ENCODE assay signal across 20 mouse cellular contexts in genomic region chr3:38776743-38777366, GRCm38 (mm10).
DNase-seq lines count a peak whose midpoint lies in the region; ATAC-seq and TF ChIP-seq lines count a peak whose summit lies in the region.
"Had no signal": no experiment of that assay in that cellular context is flagged by ENCODE, and none has a peak within 500 bp of the region (broad histone marks: within the 10 kb centered on the region; RNA-seq: fewer than 3 reads in every experiment).

No protein-coding gene starts in this region.

- peak; percentile 83 for ATAC-seq in hindbrain, embryonic 11.5 days (ENCODE audit: low FRiP score)
- no peak for ATAC-seq in hindbrain, embryonic 16.5 days
- peak; percentile 86 for ATAC-seq in midbrain, embryonic 11.5 days (ENCODE audit: low FRiP score)
- no peak for ATAC-seq in granulocyte monocyte progenitor cell, adult 5-6 weeks (replicated peaks; ENCODE audit: poor library complexity, severe bottlenecking)
- ATAC-seq: activated CD4-positive, CD25-positive, alpha-beta regulatory T cell, adult 4 months; intestine, postnatal 0 days had no signal

- H3K27ac ChIP-seq in hindbrain, embryonic 11.5 days (ENCODE audit: low read depth, low read length), result no peak overlapping the region
- H3K27ac ChIP-seq in hindbrain, embryonic 16.5 days (ENCODE audit: low read depth, low read length), result no peak overlapping the region
- peak overlapping the region; percentile 41 for H3K27ac ChIP-seq in midbrain, embryonic 11.5 days (ENCODE audit: low read depth, low read length)
- H3K27ac ChIP-seq: embryonic facial prominence, embryonic 12.5 days; hindbrain, embryonic 15.5 days; liver, embryonic 15.5 days had no signal

- no peak overlapping the region for H3K4me2 ChIP-seq in hindbrain, embryonic 11.5 days (replicated peaks; ENCODE audit: low read depth, low read length)
- no peak overlapping the region for H3K4me2 ChIP-seq in hindbrain, embryonic 16.5 days (ENCODE audit: low read length)
- no peak overlapping the region for H3K4me2 ChIP-seq in midbrain, embryonic 11.5 days
- H3K4me2 ChIP-seq: embryonic facial prominence, embryonic 12.5 days; hindbrain, embryonic 15.5 days; liver, embryonic 15.5 days had no signal

- H3K4me1 ChIP-seq in hindbrain, embryonic 11.5 days (replicated peaks; ENCODE audit: control insufficient read depth, insufficient read depth, low read length), result peaks cover 5% of the 10 kb centered on the region; the same call in 1 of the 2 replicates
- no peaks in the 10 kb centered on the region for H3K4me1 ChIP-seq in hindbrain, embryonic 16.5 days (ENCODE audit: control insufficient read depth, insufficient read depth, low read depth, low read length)
- H3K4me1 ChIP-seq in midbrain, embryonic 11.5 days (ENCODE audit: control insufficient read depth, insufficient read depth, low read length), result peaks cover 5% of the 10 kb centered on the region; the same call in 1 of the 2 replicates
- H3K4me1 ChIP-seq: embryonic facial prominence, embryonic 12.5 days; hindbrain, embryonic 15.5 days; liver, embryonic 15.5 days had no signal

- no peak overlapping the region for H3K9ac ChIP-seq in hindbrain, embryonic 11.5 days (ENCODE audit: low read depth, low read length)
- H3K9ac ChIP-seq in hindbrain, embryonic 16.5 days (ENCODE audit: low read depth, low read length), result no peak overlapping the region
- no peak overlapping the region for H3K9ac ChIP-seq in midbrain, embryonic 11.5 days (ENCODE audit: low read length)
- H3K9ac ChIP-seq: embryonic facial prominence, embryonic 12.5 days; hindbrain, embryonic 15.5 days; liver, embryonic 15.5 days had no signal

- no peaks in the 10 kb centered on the region for H3K9me3 ChIP-seq in hindbrain, embryonic 11.5 days (ENCODE audit: control insufficient read depth, low read length)
- no peaks in the 10 kb centered on the region for H3K9me3 ChIP-seq in hindbrain, embryonic 16.5 days (ENCODE audit: control insufficient read depth, low read length)
- H3K9me3 ChIP-seq in midbrain, embryonic 11.5 days (ENCODE audit: control insufficient read depth, low read length), result no peaks in the 10 kb centered on the region
- H3K9me3 ChIP-seq: embryonic facial prominence, embryonic 12.5 days; hindbrain, embryonic 15.5 days; liver, embryonic 15.5 days had no signal

- 53% methylated on average over 4 of the region's 4 CpGs for WGBS in hindbrain, embryonic 11.5 days
- WGBS in hindbrain, embryonic 16.5 days, result 42% methylated on average over 4 of the region's 4 CpGs
- 53% methylated on average over 4 of the region's 4 CpGs for WGBS in midbrain, embryonic 11.5 days

- TF ChIP-seq CTCF in brain, embryonic 14.5 days (IDR thresholded peaks at IDR 0.05; ENCODE audit: borderline replicate concordance, extremely low read depth, insufficient read depth, insufficient read length), result no peak

- no peak overlapping the region for H3K4me3 ChIP-seq in hindbrain, embryonic 11.5 days (ENCODE audit: low read depth, low read length)
- H3K4me3 ChIP-seq in hindbrain, embryonic 16.5 days (ENCODE audit: low read length), result no peak overlapping the region
- H3K4me3 ChIP-seq in midbrain, embryonic 11.5 days (ENCODE audit: low read depth, low read length), result no peak overlapping the region
- H3K4me3 ChIP-seq: embryonic facial prominence, embryonic 12.5 days; erythroblast, embryonic 14.5 days; hindbrain, embryonic 15.5 days; liver, embryonic 15.5 days had no signal

- H3K27me3 ChIP-seq in hindbrain, embryonic 11.5 days (ENCODE audit: control insufficient read depth, insufficient read depth, low read length), result no peaks in the 10 kb centered on the region
- H3K27me3 ChIP-seq in hindbrain, embryonic 16.5 days (replicated peaks; ENCODE audit: control insufficient read depth, insufficient read depth, low read length), result no peaks in the 10 kb centered on the region
- no peaks in the 10 kb centered on the region for H3K27me3 ChIP-seq in midbrain, embryonic 11.5 days (ENCODE audit: control insufficient read depth, insufficient read depth, low read length)
- H3K27me3 ChIP-seq: embryonic facial prominence, embryonic 12.5 days; hindbrain, embryonic 15.5 days; liver, embryonic 15.5 days had no signal

- TF ChIP-seq POLR2A in brain, embryonic 14.5 days (IDR thresholded peaks at IDR 0.05; ENCODE audit: borderline replicate concordance, extremely low read depth, insufficient read depth, insufficient read length, poor library complexity, severe bottlenecking), result no peak

- peak; percentile 36 for DNase-seq in hindbrain, embryonic 11.5 days (ENCODE audit: low spot score)
- DNase-seq in R1 (ENCODE audit: low read depth, low spot score) (peak; percentile 3), liver (no peak)
- DNase-seq in brain, embryonic 14.5 days (ENCODE audit: low read depth), result peak; percentile 84
- DNase-seq in midbrain, embryonic 11.5 days (ENCODE audit: low spot score, missing footprints), result peak; percentile 84
- DNase-seq in layer of hippocampus, postnatal 14 days (ENCODE audit: low spot score in 2 of 2), result no peak
- DNase-seq: adrenal gland, postnatal 14 days; cerebellum, adult 11-12 months; cerebellum, postnatal 36 days; gastrocnemius, postnatal 10 days; layer of hippocampus, postnatal 36 days; thymus, adult 2 months had no signal

- no peaks in the 10 kb centered on the region for H3K36me3 ChIP-seq in hindbrain, embryonic 11.5 days (ENCODE audit: control insufficient read depth, insufficient read depth, low read length)
- no peaks in the 10 kb centered on the region for H3K36me3 ChIP-seq in hindbrain, embryonic 16.5 days (ENCODE audit: control insufficient read depth, insufficient read depth, low read length)
- no peaks in the 10 kb centered on the region for H3K36me3 ChIP-seq in midbrain, embryonic 11.5 days (ENCODE audit: control insufficient read depth, insufficient read depth, low read length)
- H3K36me3 ChIP-seq: embryonic facial prominence, embryonic 12.5 days; hindbrain, embryonic 15.5 days; liver, embryonic 15.5 days had no signal

Comparison
In these comparisons a context has a peak if more than half of its experiments do, and no peak if none do; other contexts are left out.
1. ATAC-seq: peak in hindbrain, embryonic 11.5 days (single experiment) and midbrain, embryonic 11.5 days (single experiment); none in hindbrain, embryonic 16.5 days (single experiment) and granulocyte monocyte progenitor cell, adult 5-6 weeks (single experiment).
2. DNase-seq: peak in hindbrain, embryonic 11.5 days (single experiment), R1 (single experiment), brain, embryonic 14.5 days (single experiment) and midbrain, embryonic 11.5 days (single experiment); none in layer of hippocampus, postnatal 14 days (0 of 2) and liver (single experiment).